Mouse (Mus musculus) myocyte (in vitro differentiated cells): ENCODE results near the gene Nampt.

ENCODE experiments used
- CEBPB ChIP-seq: IDR thresholded peaks from 2 replicates; pipeline ENCODE4 v1.6.1; 2011; ENCODE audit warnings: mild to moderate bottlenecking, moderate library complexity; ENCODE audit not compliant: poor library complexity, insufficient read depth, severe bottlenecking
- E2F4 ChIP-seq: IDR thresholded peaks from one replicate; pipeline ENCODE4 v1.6.1; 2011; ENCODE audit warnings: mild to moderate bottlenecking, control low read depth, moderate library complexity; ENCODE audit not compliant: insufficient read depth
- MAX ChIP-seq: IDR thresholded peaks from one replicate; pipeline ENCODE4 v1.6.1; 2011; ENCODE audit warnings: low read depth, mild to moderate bottlenecking, control low read depth
- MYOD1 ChIP-seq, 3 experiments: IDR thresholded peaks; one replicate each; pipeline ENCODE4 v1.6.1; 2011; ENCODE audit warnings: control low read depth in 2 of 3, low read depth in 2 of 3, mild to moderate bottlenecking in 2 of 3, moderate library complexity in 1 of 3; ENCODE audit not compliant: insufficient read length in 2 of 3, control insufficient read depth in 1 of 3
- MYOG ChIP-seq, 3 experiments: IDR thresholded peaks; one replicate each; pipeline ENCODE4 v1.6.1; 2011; ENCODE audit warnings: control low read depth in 2 of 3, low read depth in 2 of 3, mild to moderate bottlenecking in 2 of 3; ENCODE audit not compliant: insufficient read length in 2 of 3, control insufficient read depth in 1 of 3, insufficient read depth in 1 of 3
- POLR2A ChIP-seq: IDR thresholded peaks from one replicate; pipeline ENCODE4 v1.6.1; 2011; ENCODE audit warnings: low read depth, mild to moderate bottlenecking, control low read depth, moderate library complexity; ENCODE audit not compliant: insufficient read length
- POLR2AphosphoS2 ChIP-seq: IDR thresholded peaks from one replicate; pipeline ENCODE4 v1.6.1; 2011; ENCODE audit warnings: low read depth, control low read depth; ENCODE audit not compliant: insufficient read length
- REST ChIP-seq: IDR thresholded peaks from one replicate; pipeline ENCODE4 v1.6.1; 2011; ENCODE audit warnings: mild to moderate bottlenecking, control low read depth, moderate library complexity; ENCODE audit not compliant: insufficient read depth, insufficient read length
- SRF ChIP-seq: IDR thresholded peaks from one replicate; pipeline ENCODE4 v1.6.1; 2011; ENCODE audit warnings: low read depth; ENCODE audit not compliant: control insufficient read depth, insufficient read length

DNA sequence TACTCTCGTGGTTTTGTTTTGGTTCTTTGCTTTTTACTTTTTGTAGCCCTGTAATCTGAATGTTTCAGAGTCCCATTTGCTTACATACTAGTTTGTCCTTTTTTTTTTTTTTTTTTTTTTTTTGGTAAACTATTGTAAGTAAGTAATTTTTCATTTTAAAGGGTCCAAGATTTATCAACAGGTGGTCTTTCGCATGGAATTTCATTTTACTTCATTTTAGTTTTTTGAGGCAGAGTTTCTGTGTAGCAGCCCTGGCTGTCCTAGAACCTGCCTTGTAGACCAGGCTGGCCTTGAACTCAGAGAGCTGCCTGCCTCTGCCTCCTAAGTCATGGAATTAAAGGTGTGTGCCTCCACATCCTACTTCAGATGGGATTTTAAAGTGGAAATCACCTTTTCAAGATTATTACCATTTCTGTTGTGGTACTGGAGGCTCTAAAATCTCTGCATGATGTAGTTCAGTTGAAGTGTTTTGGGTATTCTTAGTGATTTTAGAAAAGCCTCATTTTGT, 2.2 kb downstream of the Nampt start:
- TF ChIP-seq POLR2AphosphoS2 (no peak), MYOD1 (IDR thresholded peaks at IDR 0.05; ENCODE audit: control insufficient read depth in 1 of 3, insufficient read length in 2 of 3, low read depth in 2 of 3) (no peak), SRF (no peak), POLR2A (no peak), REST (no peak), E2F4 (no peak), CEBPB (no peak), MAX (no peak), MYOG (IDR thresholded peaks at IDR 0.05; ENCODE audit: control insufficient read depth in 1 of 3, insufficient read depth in 1 of 3, insufficient read length in 2 of 3, low read depth in 2 of 3) (no peak)
